Mouse (Mus musculus) gastrocnemius, postnatal 25 days (tissue): ENCODE data around the gene Zcchc7. TPM values are rescaled to one million over a fixed set of nuclear protein-coding genes. Genes with fewer than 3 reads are reported as not detected.
"Not testable (repeated sequence)": the region's sequence is repeated elsewhere in the genome, so short reads cannot be mapped to it uniquely, and the experiment has no call there.

ENCODE experiments used
- DNase-seq: peaks from one replicate; pipeline ENCODE4 v3.0.0; 2022
- total RNA-seq, 2 experiments: library from RNA; stranded (reverse); gene quantifications; 1 replicate in 1 of 2; 2 replicates in 1 of 2; pipeline ENCODE4 v1.2.3; 2021

Gene Zcchc7
- total RNA-seq, 2 experiments from 2014 or later, result 13.7 to 16.3 TPM

- no peak for DNase-seq
Observed at GRCm38 (mm10) chr4:44917312-44917848, 161.7 kb downstream of the Zcchc7 start.

GRCm38 (mm10) chr4:44917907-44918306 is 162.2 kb downstream of the Zcchc7 start:
- no peak for DNase-seq

- DNase-seq, result no peak
Observed at GRCm38 (mm10) chr4:44920831-44921230, 165.2 kb downstream of the Zcchc7 start.

- no peak for DNase-seq
Observed at GRCm38 (mm10) chr4:44922466-44923128, 166.9 kb downstream of the Zcchc7 start.

- DNase-seq, result no peak
Observed at GRCm38 (mm10) chr4:44923129-44923481, 167.4 kb downstream of the Zcchc7 start.

GRCm38 (mm10) chr4:44927934-44928333 is 172.3 kb downstream of the Zcchc7 start:
- no peak for DNase-seq

GRCm38 (mm10) chr4:44928790-44929189 is 173.1 kb downstream of the Zcchc7 start:
- no peak for DNase-seq

GRCm38 (mm10) chr4:44930406-44930805 is 174.7 kb downstream of the Zcchc7 start:
- no peak for DNase-seq

- DNase-seq, result no peak
Observed at GRCm38 (mm10) chr4:44931732-44932131, 176.1 kb downstream of the Zcchc7 start.

GRCm38 (mm10) chr4:44938359-44939340 is 183.0 kb downstream of the Zcchc7 start:
- no peak for DNase-seq

GRCm38 (mm10) chr4:44939576-44940249 is 184.0 kb downstream of the Zcchc7 start:
- no peak for DNase-seq

- DNase-seq, result no peak
Observed at GRCm38 (mm10) chr4:44940286-44940685, 184.6 kb downstream of the Zcchc7 start.

- no peak for DNase-seq
Observed at GRCm38 (mm10) chr4:44942237-44942636, 186.6 kb downstream of the Zcchc7 start.

- no peak for DNase-seq
Observed at GRCm38 (mm10) chr4:44943480-44943879, 187.8 kb downstream of the Zcchc7 start.

- DNase-seq, result no peak
Observed at GRCm38 (mm10) chr4:44944426-44945075, 188.9 kb downstream of the Zcchc7 start.

- DNase-seq, result not testable (repeated sequence)
Observed at GRCm38 (mm10) chr4:44946126-44946525, 190.4 kb downstream of the Zcchc7 start.

- no peak for DNase-seq
Observed at GRCm38 (mm10) chr4:44947464-44947863, 191.8 kb downstream of the Zcchc7 start.

GRCm38 (mm10) chr4:44948314-44948713 is 192.6 kb downstream of the Zcchc7 start:
- DNase-seq, result no peak

GRCm38 (mm10) chr4:44953041-44953440 is 197.4 kb downstream of the Zcchc7 start:
- no peak for DNase-seq

- no peak for DNase-seq
Observed at GRCm38 (mm10) chr4:44958776-44959175, 203.1 kb downstream of the Zcchc7 start.

- no peak for DNase-seq
Observed at GRCm38 (mm10) chr4:44959220-44959619, 203.5 kb downstream of the Zcchc7 start.

GRCm38 (mm10) chr4:44963156-44963555 is 207.5 kb downstream of the Zcchc7 start:
- no peak for DNase-seq
